Mouse (Mus musculus): ENCODE measurements around the gene 9530077C05Rik.
A peak's percentile ranks its signal among the peaks of the same experiment; 100 is the strongest.

Gene 9530077C05Rik

DNA sequence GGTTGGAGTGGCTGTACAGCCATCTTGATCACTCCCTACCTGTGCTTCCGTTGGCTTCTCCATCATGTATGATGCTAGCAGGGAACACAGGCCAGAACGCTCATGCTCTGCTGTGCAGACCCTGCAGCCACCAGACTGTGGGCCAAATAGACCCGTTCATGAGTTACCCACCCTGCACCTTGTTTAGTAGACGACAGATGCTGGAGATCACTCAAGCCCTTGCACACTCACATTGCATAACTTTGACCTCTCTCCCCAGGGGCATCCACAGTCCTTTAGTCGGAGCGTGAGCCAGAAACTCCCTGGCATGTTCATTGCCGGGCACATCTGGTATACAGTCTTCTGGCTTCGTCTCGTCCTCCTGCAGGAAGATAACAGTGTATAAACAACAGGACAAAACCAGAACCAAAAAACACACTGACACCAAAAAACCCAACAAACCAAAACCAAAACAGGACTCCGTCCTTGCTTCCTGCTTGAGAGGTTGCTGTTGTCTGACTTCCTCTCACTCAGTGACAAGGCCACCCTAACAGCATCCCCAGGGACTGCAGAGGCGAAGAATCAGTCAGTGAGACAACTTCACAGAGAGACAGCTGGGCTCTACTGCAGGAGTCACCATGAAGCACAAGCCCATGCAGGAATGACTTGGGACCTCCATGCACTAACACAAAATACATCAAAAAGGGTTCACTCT, 46.0 kb downstream of the 9530077C05Rik start:
- DNase-seq (ENCODE audit: low read depth, low spot score) = no peak

DNA sequence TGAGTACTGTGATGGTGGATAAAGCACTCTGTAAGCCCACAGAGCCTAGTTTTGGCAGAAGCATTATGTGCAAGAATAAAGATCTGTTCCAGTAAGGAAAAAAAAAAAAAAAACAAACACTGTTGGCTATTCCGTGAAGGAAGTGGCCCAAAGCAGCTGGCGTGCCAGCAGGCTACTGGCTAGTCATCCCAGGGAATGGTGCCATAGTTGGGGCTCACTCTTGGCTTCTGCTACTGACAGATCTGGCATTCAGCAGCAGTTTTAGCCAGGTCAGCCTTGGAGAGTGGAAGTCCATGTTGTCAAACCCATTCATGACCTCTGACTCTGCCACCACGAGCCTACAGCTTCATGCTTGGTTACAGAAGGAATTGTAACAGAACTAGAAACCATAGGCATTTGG, 50.6 kb downstream of the 9530077C05Rik start:
- no peak for DNase-seq (ENCODE audit: low read depth, low spot score)

DNA sequence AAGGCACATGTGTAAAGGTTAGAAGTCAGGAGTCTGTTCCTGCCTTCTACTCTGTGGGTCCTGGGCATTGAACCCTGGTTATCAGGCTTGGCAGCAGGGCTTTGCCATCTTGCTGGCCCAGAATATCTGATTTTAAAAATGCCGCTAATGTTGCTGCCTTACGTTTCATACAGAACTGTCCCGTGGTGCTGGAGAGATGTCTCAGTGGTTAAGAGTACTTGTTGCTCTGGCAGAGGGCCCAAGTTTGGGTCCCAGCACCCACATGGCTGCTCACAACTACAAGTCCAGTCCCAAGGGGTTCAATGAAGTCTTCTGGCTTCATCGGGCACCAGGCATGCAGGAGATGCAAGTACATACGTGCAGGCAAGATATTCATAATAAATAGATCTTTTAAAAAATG, 54.9 kb downstream of the 9530077C05Rik start:
- no peak for DNase-seq (ENCODE audit: low read depth, low spot score)

DNA sequence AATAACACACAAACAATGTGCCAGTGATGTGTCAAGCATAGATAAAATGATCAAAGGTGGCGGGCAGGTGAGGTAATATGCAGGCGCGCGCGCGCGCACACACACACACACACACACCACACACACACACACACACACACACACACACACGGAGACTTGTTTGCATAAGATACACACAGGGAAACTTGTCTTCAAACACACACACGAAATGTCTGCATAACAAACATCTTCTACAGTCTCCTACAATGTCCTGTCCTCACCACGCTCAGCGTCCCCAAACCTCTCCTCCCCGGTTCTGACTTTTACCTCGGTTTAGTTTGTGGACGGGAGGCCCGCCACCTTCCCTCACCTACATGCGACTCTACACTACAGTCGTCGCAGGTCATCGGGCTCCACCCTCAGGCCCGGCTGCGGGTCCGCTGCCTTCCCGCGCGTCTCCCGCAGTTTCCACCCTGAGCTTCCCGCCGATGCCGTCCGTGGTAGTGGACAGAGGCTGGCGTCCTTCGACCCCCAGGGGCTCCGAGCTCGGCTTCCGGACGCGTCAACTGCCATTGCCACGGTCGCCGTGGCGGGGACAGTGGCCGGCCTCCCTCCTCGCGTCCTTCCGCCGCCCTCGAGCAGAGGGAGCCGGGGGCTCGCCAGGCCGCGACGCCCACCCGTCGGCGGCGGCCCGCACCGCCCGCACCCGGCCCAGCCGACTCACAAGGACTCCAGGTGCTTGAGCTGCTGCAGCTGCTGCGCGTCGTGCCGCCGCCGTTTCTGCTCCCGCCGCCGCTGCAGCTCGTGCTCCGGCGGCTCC, 56.3 kb downstream of the 9530077C05Rik start:
- DNase-seq (ENCODE audit: low read depth, low spot score) = peak; percentile 40

DNA sequence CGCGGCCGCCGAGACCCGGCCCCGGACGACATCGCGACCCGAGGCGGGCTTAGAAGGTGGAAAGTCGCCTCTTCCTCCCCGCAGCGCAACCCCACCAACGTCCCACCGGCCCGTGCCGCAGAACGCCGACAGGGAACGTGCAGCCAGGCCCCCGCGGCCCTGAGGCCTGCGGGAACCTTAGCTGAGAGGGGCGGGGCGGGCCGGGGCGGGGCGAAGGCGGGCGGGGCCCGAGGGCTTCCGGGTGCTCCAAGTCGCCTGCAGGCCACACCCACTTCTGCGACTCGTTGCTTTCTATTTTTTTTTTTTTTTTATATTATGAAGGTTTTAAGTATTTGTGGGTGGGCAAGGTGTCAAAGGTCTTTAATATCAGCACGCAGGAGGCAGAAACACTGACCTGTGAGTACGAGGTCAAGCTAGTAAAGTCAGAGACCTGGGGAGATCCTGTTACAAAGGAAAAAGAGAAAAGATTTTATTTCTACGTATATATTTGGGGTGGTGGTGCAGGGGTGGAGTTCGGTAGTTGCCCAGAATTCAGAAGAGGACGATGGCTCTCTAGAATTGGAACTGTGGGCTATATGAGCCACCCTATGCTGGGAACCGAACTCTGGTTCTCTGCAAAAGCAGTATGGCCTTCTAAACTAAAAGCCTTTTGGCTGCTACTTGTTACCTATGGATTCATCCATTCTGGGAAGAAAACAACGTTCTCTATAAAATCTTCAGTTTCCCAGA, 57.0 kb downstream of the 9530077C05Rik start:
- peak; percentile 69 for DNase-seq (ENCODE audit: low read depth, low spot score)

DNA sequence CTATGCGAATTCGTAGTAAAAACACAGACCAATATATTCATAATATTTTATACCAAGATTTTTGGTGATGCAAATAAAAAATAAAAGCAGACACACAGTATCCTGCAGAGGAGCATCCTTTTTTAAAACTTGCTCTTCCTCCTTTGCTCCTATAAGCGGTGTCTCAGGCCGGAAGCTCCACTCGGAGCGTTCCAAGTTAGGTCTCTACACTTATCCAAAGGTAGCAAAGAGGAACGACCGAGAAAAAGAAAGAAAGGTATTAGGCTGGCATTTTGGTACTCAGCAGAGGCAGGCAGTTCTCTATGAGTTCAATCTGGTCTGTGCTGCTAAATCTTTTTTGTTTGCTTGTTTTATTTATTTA, 57.6 kb downstream of the 9530077C05Rik start:
- DNase-seq (ENCODE audit: low read depth, low spot score) = no peak

DNA sequence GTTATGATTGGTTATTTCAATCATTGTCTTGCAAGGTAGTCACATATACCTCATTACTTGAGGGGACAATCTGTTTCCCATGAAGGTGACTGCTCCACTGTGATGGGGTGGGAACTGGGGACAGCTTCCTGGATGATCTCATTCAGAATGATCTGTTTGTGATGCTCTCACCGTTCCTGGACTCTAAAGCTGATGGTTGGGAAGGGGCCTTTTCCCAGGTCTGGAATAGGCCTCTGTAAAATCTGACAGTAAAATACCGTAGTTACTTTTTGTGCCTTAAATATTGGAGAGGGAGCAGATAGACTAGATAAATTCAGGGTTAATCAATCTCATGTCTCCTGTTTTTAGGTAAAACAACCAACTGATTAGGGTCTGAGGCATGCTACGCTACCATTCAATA, 58.3 kb downstream of the 9530077C05Rik start, which contains the start of gene Rp9:
Rp9 (minus strand) TSS at position 101 of the 400 bp plus-strand sequence.
- DNase-seq (ENCODE audit: low read depth, low spot score) = no peak

DNA sequence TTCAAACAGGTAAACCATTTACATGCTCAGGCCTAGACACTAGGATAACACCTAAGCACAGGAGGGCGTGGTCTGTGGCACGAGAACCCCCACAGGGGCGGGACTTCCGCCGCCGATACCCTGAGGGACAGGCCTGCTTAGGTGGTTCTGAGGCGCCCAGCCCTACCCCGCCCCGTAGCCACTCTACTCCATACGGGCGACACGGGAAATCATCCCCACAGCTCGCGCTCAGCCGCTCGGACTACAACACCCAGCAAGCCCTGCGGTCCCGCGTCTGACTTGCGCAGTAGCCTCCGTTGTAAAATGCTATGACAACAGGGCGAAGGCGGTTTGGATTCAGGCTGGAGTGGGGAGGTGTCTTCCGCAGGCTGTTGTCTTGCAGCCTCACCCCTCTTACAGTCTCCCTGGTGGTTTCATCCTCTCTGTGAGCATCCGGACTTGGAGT, 64.1 kb downstream of the 9530077C05Rik start, which contains the start of gene Bbs9:
Bbs9 (plus strand) TSS at position 292 of the 445 bp plus-strand sequence.
- peak; percentile 92 for DNase-seq (ENCODE audit: low read depth, low spot score)

DNA sequence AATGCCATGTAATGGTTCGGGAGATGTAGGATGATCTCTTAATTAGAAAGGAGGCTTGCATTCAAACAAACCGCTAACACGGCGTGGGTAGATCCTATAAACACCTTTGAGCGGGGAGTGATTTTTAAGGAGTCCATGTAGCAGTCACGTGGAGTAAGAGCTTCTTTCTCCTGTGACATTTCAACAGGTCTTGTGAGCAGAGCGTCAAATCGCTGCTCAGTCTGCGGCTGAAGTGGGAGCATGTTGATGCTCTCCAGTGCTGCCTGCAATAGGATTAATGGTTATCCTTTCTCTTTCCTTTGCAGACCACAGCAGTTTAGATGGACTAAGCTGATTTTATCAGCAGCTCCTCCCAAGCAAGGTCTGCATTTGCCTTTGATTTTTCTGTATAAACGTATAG, 65.0 kb downstream of the 9530077C05Rik start:
- DNase-seq (ENCODE audit: low read depth, low spot score) = peak; percentile 10

DNA sequence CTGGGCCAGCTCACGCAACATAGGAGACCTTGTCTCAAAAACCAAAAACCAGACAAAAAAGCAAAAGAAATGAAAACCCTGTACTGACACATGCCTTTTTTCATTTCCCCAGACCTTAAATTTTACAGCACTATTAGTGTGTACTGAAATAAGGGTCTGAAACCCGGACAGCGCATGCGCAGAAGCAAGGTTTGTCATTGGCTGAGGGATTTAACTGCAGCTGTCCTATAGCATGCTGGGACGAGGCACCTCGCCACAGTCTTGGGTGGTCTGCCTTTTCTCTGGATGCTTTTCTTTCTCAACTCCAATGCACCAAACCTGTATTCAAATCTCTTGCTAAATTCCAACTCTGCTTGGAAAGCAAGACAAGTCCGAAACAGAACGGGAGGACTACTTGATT, 67.6 kb downstream of the 9530077C05Rik start:
- DNase-seq (ENCODE audit: low read depth, low spot score) = no peak

DNA sequence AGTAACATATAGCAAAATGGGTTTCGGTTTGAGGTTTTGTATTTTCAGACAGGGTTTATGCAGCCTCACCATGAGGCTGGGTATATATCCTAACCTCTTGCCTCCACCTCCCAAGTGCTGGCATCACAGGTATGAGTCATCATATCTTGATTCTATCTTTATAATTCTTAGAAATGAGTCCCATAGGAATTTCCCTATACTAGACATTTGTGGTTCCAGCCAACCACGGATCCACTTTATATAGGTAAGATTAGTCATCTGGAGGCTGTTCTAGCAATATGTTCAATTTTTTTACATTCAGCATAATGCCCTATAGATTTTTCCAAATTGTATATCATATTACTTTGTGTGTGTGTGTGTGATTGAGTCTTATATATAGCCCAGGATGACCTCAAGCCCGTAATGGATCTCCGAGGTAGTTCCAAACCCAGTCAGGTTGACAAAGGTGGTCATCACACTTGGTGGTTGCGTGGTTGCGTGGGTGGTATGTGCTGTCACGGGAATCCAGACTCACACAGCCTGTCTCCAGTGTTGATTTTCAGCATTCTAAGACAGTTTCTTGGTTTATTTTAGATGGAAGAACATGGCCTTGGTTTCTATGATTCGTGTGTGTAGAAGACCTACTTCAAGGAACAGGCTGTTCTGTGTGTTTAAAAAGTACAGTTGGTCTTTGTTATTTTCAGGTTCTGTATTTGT, 72.7 kb downstream of the 9530077C05Rik start:
- no peak for DNase-seq (ENCODE audit: low read depth, low spot score)

DNA sequence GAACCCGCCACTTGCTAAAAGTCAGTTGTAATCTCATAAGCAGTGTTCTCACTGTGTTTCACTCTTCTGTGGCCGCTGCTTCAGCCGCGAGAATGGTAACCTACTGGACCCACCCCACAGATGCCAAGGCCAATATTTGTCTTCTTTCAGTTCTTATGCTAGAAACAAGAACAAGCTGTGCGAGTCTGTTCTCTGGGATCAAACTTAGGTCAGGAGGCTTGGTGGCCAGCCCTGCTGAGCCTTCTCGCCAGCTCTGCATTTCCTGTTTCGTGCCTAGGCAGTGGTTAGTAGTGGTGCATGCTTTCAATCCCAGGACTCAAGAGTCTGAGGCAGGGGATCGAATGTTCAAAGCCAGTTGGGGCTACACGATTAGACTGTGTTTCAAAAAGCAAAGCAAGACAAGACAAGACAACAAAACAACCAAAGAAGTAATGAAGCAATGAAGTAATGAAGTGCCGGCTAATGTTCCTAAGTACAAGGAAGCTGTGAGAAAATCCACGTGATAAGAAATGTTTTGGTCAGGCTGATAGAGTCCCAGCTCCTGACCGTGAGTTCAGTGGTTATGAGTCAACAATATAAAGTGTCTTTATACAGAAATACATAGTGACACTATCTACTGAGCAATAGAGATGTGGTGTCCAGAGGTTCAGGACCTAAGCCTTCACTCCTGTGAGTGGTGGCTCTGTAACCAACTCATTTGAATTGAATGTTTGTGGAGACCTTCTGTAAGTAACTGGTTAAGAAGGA, 73.4 kb downstream of the 9530077C05Rik start:
- DNase-seq (ENCODE audit: low read depth, low spot score) = no peak

DNA sequence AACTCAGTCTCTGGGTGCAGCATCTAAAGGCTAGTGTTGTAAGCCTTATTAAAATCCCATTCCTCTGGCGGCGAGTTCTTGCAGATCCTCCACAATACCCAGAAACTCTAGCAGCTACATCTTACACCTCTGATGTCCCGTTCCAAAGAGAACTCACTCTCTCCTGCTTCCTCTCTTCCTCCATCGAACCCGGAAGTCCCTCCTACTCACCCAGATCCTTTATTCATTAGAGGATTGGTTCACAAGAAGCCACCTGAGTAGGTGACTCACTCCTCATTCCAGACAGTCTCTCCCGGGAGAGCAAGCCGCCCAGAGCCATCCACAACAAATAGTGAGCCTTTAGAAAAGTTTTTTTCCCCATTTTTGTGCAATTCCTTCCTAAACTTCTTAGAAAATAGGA, 74.9 kb downstream of the 9530077C05Rik start:
- DNase-seq (ENCODE audit: low read depth, low spot score) = no peak

DNA sequence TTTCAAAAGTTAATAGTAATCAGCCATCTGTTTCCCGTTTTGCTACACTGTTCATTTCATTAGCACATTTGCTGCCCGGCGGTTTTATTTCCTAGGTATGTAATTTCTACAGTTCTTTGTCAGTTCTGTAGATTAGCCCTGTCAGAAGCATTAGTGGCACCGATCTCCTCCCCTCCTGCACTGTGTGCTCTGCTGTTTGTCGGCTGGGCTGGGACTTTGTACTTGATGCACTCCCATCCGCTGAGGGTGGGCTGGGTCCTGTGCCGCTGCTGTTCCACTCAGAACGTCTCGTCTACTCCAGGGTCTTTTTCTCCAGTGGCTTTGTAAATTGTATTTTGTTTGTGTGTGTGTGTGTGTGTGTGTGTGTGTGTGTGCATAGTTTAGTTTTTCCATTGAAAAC, 77.7 kb downstream of the 9530077C05Rik start:
- no peak for DNase-seq (ENCODE audit: low read depth, low spot score)

All from forelimb bud, embryonic 11.5 days (tissue).